Mouse (Mus musculus) kidney, embryonic 14.5 days (tissue): ENCODE measurements at regions not wholly inside any gene's neighbourhood (a gene's known extent, or its start where the extent isn't known, plus 50 kb on each side); places are given as distances from the start of the nearest gene placed in this dataset.

Experiments used
- ATAC-seq: fragments of 200-750 bp; cut with Nextera tagmentation; 2 replicates; pipeline ENCODE4 v1.8.0; 2017; ENCODE audit warnings: moderate number of reproducible peaks, mild to moderate bottlenecking, moderate TSS enrichment, moderate library complexity; ENCODE audit not compliant: low FRiP score, low TSS enrichment
- H3K27ac ChIP-seq: fragments of 300-500 bp; sonication (generic); 2 replicates; pipeline ENCODE4 v1.5.1; 2014; ENCODE audit warnings: low read depth, mild to moderate bottlenecking, low read length, moderate library complexity, mixed read lengths
- H3K27me3 ChIP-seq: fragments of 300-500 bp; sonication (generic); 2 replicates; pipeline ENCODE4 v1.6.1; 2014; ENCODE audit warnings: mild to moderate bottlenecking, low read length; ENCODE audit not compliant: control insufficient read depth, insufficient read depth
- H3K36me3 ChIP-seq: fragments of 300-500 bp; sonication (generic); 2 replicates; pipeline ENCODE4 v1.6.1; 2014; ENCODE audit warnings: low read length, mixed read lengths; ENCODE audit not compliant: control insufficient read depth, insufficient read depth
- H3K4me1 ChIP-seq: fragments of 300-500 bp; sonication (generic); 2 replicates; pipeline ENCODE4 v1.6.1; 2014; ENCODE audit warnings: low read length, mixed read lengths; ENCODE audit not compliant: control insufficient read depth, insufficient read depth
- H3K4me2 ChIP-seq: fragments of 300-500 bp; sonication (generic); replicated peaks from 2 replicates; pipeline ENCODE4 v1.6.1; 2014; ENCODE audit warnings: low read depth, mild to moderate bottlenecking, low read length
- H3K4me3 ChIP-seq: fragments of 300-500 bp; sonication (generic); 2 replicates; pipeline ENCODE4 v1.5.1; 2014; ENCODE audit warnings: mild to moderate bottlenecking, low read length
- H3K9ac ChIP-seq: fragments of 300-500 bp; sonication (generic); 2 replicates; pipeline ENCODE4 v1.6.1; 2014; ENCODE audit warnings: low read depth, mild to moderate bottlenecking, low read length, moderate library complexity
- H3K9me3 ChIP-seq: fragments of 300-500 bp; sonication (generic); 2 replicates; pipeline ENCODE4 v1.6.1; 2016; ENCODE audit warnings: low read length; ENCODE audit not compliant: control insufficient read depth
- WGBS: fragments of 180-500 bp; shearing (Covaris S2); extraction: QIAGEN DNeasy Blood & Tissue Kit; methylation state at CpG from one replicate; pipeline ENCODE4 v1.1.7; 2014; 5-methylcytosine and 5-hydroxymethylcytosine counted together

- 2% methylated on average over 2 of the region's 2 CpGs for WGBS
- Histone ChIP-seq H3K9ac (no peak overlapping the region), H3K36me3 (no peaks in the 10 kb centered on the region), H3K9me3 (peaks cover 4% of the 10 kb centered on the region; the same call in 1 of the 2 replicates), H3K4me2 (no peak overlapping the region), H3K4me3 (no peak overlapping the region), H3K4me1 (no peaks in the 10 kb centered on the region), H3K27me3 (no peaks in the 10 kb centered on the region), H3K27ac (no peak overlapping the region)
- ATAC-seq, result peak; percentile 70
Measured at GRCm38 (mm10) chr11:45509278-45509677, 342.6 kb upstream of the Clint1 start.

DNA sequence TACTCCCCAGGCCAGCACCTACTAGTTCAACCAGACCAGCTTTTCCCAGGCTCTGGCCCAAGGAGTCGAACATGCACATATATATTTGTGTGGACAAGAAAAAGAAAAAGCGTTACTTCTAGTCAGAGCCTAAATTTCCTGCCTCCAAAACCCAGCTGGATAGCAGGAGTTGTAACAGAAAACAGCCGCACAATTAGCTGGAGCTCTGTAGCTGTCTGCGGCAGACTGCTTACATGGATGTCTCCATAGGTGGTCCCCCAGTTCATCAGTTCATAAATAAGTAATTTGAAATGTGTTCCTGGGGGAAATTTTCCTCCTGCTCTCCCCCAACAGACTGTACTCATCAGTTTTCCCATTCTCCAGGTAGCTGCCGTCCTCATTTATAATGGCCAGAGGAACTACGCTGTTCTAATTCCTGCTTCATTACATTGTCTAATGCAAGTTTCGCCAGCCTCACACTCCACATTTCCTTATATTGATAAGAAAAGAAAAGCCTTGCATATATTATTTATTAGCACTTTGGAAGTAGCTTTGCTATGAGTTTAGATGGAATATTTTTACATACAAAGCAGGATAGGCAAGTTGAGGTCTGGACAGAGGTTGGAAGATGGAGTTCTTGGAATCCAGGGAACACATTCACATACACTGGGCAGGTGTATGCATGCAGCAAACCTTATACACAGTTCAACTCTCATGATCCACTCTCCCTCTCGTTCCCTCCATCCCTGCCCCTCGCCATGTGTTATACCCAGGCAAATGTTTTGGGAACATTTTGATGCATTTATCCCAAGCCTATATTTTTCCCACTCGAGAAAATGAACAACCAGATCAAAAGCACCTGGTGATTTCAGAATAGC is 337.2 kb upstream of the Clint1 start:
- ATAC-seq, result no peak
- no peak overlapping the region for H3K4me2 ChIP-seq
- H3K9me3 ChIP-seq, result peaks cover 4% of the 10 kb centered on the region; the same call in 1 of the 2 replicates
- no peaks in the 10 kb centered on the region for H3K4me1 ChIP-seq
- no peaks in the 10 kb centered on the region for H3K36me3 ChIP-seq
- whole genome bisulfite sequencing, result 61% methylated on average over 10 of the region's 10 CpGs
- no peak overlapping the region for H3K9ac ChIP-seq
- H3K4me3 ChIP-seq, result no peak overlapping the region
- no peaks in the 10 kb centered on the region for H3K27me3 ChIP-seq
- H3K27ac ChIP-seq, result no peak overlapping the region

GRCm38 (mm10) chr11:45524720-45525119 is 327.1 kb upstream of the Clint1 start:
- no peaks in the 10 kb centered on the region for H3K9me3 ChIP-seq
- no peaks in the 10 kb centered on the region for H3K27me3 ChIP-seq
- H3K4me1 ChIP-seq, result no peaks in the 10 kb centered on the region
- H3K4me2 ChIP-seq, result no peak overlapping the region
- H3K9ac ChIP-seq, result no peak overlapping the region
- 38% methylated on average over 6 of the region's 6 CpGs for WGBS
- ATAC-seq, result no peak
- no peak overlapping the region for H3K27ac ChIP-seq
- H3K36me3 ChIP-seq, result no peaks in the 10 kb centered on the region
- no peak overlapping the region for H3K4me3 ChIP-seq

- Histone ChIP-seq H3K27ac (no peak overlapping the region), H3K9ac (no peak overlapping the region), H3K27me3 (no peaks in the 10 kb centered on the region), H3K4me1 (peaks cover 9% of the 10 kb centered on the region; the same call in 1 of the 2 replicates), H3K4me3 (no peak overlapping the region), H3K4me2 (no peak overlapping the region), H3K36me3 (no peaks in the 10 kb centered on the region), H3K9me3 (no peaks in the 10 kb centered on the region)
- WGBS, result 32% methylated on average over 9 of the region's 9 CpGs
- ATAC-seq, result peak; percentile 78; the same call in 1 of the 2 replicates
Measured at GRCm38 (mm10) chr11:45531044-45531626, 320.7 kb upstream of the Clint1 start.

- Histone ChIP-seq H3K4me3 (no peak overlapping the region), H3K4me1 (peaks cover 9% of the 10 kb centered on the region), H3K9me3 (no peaks in the 10 kb centered on the region), H3K4me2 (no peak overlapping the region), H3K27me3 (no peaks in the 10 kb centered on the region), H3K9ac (no peak overlapping the region), H3K27ac (no peak overlapping the region), H3K36me3 (no peaks in the 10 kb centered on the region)
- WGBS, result 44% methylated on average over 7 of the region's 7 CpGs
- no peak for ATAC-seq
Measured at GRCm38 (mm10) chr11:45533402-45534056, 318.3 kb upstream of the Clint1 start.

GRCm38 (mm10) chr11:45535501-45536025 is 316.3 kb upstream of the Clint1 start:
- Histone ChIP-seq H3K4me1 (peaks cover 9% of the 10 kb centered on the region), H3K36me3 (no peaks in the 10 kb centered on the region), H3K4me2 (no peak overlapping the region), H3K4me3 (no peak overlapping the region), H3K27ac (no peak overlapping the region), H3K27me3 (no peaks in the 10 kb centered on the region), H3K9ac (no peak overlapping the region), H3K9me3 (no peaks in the 10 kb centered on the region)
- no peak for ATAC-seq
- 16% methylated on average over 8 of the region's 8 CpGs for WGBS

DNA sequence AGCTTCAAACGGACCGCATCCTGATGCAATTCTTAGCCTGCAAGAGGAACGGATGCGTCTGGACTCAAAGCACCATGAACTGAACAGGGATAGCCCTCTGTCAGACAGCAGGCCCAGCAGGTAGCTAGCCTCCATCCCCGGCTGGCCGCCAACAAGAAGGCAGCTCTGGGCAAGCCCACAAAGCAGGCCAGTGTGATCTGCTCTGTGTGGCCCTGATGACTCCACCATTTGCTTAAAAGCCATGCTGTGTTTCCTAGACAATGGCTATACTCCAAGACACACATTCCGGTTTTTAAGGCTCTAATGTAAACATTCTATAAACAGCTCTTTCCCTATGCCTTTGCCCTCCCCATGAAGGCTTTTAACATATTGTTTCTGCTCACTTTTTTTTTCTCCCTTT is 313.8 kb upstream of the Clint1 start:
- H3K27ac ChIP-seq, result no peak overlapping the region
- H3K9ac ChIP-seq, result no peak overlapping the region
- H3K9me3 ChIP-seq, result no peaks in the 10 kb centered on the region
- no peak overlapping the region for H3K4me2 ChIP-seq
- no peaks in the 10 kb centered on the region for H3K27me3 ChIP-seq
- H3K4me1 ChIP-seq, result peaks cover 7% of the 10 kb centered on the region
- H3K4me3 ChIP-seq, result no peak overlapping the region
- ATAC-seq, result peak; percentile 43; the same call in 1 of the 2 replicates
- 63% methylated on average over 7 of the region's 7 CpGs for WGBS
- no peaks in the 10 kb centered on the region for H3K36me3 ChIP-seq

DNA sequence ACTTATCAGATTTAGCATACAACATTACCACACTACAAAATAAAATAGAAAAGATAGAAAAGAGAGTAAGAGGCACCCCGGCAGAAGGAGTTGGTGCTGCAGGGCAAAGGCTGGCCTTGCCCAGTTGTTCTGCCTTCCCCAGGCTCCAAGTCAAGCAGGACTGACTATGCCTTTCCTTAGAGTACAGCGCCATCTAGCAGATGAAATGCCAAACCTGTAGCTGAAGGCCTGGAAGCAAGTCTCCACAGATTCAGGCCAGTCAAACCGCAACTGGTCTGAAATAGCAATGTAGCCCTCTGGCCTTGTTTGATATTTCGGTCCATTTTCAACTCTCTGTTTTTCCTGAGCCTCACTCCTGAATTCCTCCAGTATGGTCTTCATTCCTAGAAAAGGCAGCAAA is 312.4 kb upstream of the Clint1 start:
- H3K27ac ChIP-seq, result no peak overlapping the region
- no peak overlapping the region for H3K9ac ChIP-seq
- H3K27me3 ChIP-seq, result no peaks in the 10 kb centered on the region
- H3K4me1 ChIP-seq, result peaks cover 7% of the 10 kb centered on the region
- peak; percentile 82 for ATAC-seq
- WGBS, result 44% methylated on average over 4 of the region's 4 CpGs
- H3K9me3 ChIP-seq, result no peaks in the 10 kb centered on the region
- H3K4me2 ChIP-seq, result no peak overlapping the region
- H3K4me3 ChIP-seq, result no peak overlapping the region
- no peaks in the 10 kb centered on the region for H3K36me3 ChIP-seq

DNA sequence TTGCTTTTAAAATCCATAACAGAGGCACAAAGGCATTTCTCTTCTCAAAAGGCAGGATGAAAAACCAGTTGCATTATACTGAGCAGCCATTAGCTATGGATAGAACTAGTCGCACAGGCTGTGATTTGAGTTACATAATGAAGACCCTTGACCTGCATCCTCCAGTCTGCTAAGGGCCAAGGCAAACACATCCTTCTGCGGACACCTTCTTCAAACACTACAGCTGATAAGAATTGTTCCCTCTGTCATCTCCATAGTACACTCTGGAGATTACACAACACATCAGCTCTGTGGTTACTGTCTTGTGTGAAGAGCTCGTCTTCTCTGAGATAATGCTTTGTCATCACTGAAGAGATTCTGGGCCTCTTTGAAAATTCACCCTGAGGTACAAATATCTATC is 307.3 kb upstream of the Clint1 start:
- Histone ChIP-seq H3K4me2 (no peak overlapping the region), H3K27me3 (no peaks in the 10 kb centered on the region), H3K4me3 (no peak overlapping the region), H3K9me3 (no peaks in the 10 kb centered on the region), H3K4me1 (no peaks in the 10 kb centered on the region), H3K36me3 (no peaks in the 10 kb centered on the region), H3K27ac (no peak overlapping the region), H3K9ac (no peak overlapping the region)
- WGBS, result 83% methylated on average over 3 of the region's 3 CpGs
- no peak for ATAC-seq
